18 mouse cellular contexts compared by ENCODE assay signal in genomic region chr10:40163914-40164313, GRCm38 (mm10). TPM values are rescaled to one million over a fixed set of nuclear protein-coding genes. Genes with fewer than 3 reads are reported as not detected.
DNase-seq lines count a peak whose midpoint lies in the region; ATAC-seq and TF ChIP-seq lines count a peak whose summit lies in the region.
"Had no signal": no experiment of that assay in that cellular context is flagged by ENCODE, and none has a peak within 500 bp of the region (broad histone marks: within the 10 kb centered on the region; RNA-seq: fewer than 3 reads in every experiment).

No protein-coding gene starts in this region.

- no peak overlapping the region; the same call in 1 of the 2 replicates for H3K27ac ChIP-seq in thymus, adult 2 months (ENCODE audit: control insufficient read depth, insufficient read depth, low read length)
- H3K27ac ChIP-seq in liver, postnatal 0 days (ENCODE audit: low read depth) = 0 out of 2 replicates have a peak overlapping the region, but pooled peaks have one; percentile 0
- H3K27ac ChIP-seq: embryonic facial prominence, embryonic 12.5 days; midbrain, embryonic 15.5 days; stomach, embryonic 15.5 days had no signal

- H3K36me3 ChIP-seq in thymus, adult 2 months (ENCODE audit: control insufficient read depth, insufficient read depth, low read length) = no peaks in the 10 kb centered on the region
- no peaks in the 10 kb centered on the region for H3K36me3 ChIP-seq in liver, postnatal 0 days (replicated peaks; ENCODE audit: insufficient read depth, low read length)
- H3K36me3 ChIP-seq: embryonic facial prominence, embryonic 12.5 days; midbrain, embryonic 15.5 days; stomach, embryonic 15.5 days had no signal

- peak overlapping the region; percentile 54 for H3K4me2 ChIP-seq in liver, postnatal 0 days (ENCODE audit: low read depth, low read length)
- H3K4me2 ChIP-seq: embryonic facial prominence, embryonic 12.5 days; midbrain, embryonic 15.5 days; stomach, embryonic 15.5 days had no signal

- DNase-seq in kidney, adult 11 months = peak; percentile 60
- DNase-seq in kidney, postnatal 10 days = no peak
- peak; percentile 14 for DNase-seq in thymus, postnatal 14 days
- DNase-seq in thymus, adult 2 months = no peak
- peak; percentile 51 to 55 for DNase-seq in kidney, postnatal 25 days
- DNase-seq in liver, postnatal 0 days = no peak
- DNase-seq in urinary bladder, postnatal 25 days (ENCODE audit: low spot score) = no peak
- DNase-seq: adrenal gland, postnatal 10 days; cerebellum, adult 9-10 months; gastrocnemius, postnatal 14 days; layer of hippocampus, adult 9-11 months; lung, embryonic 14.5 days; retina, postnatal 1 day had no signal

- TF ChIP-seq CTCF in thymus, adult 2 months (IDR thresholded peaks at IDR 0.05; ENCODE audit: borderline replicate concordance, control insufficient read depth, extremely low read depth, insufficient read depth, low read length, poor library complexity) = no peak
- no peak for TF ChIP-seq CTCF in liver, postnatal 0 days (IDR thresholded peaks at IDR 0.05; ENCODE audit: low read depth)

- no peaks in the 10 kb centered on the region for H3K27me3 ChIP-seq in thymus, adult 2 months (ENCODE audit: control insufficient read depth, insufficient read depth, low read length)
- no peaks in the 10 kb centered on the region for H3K27me3 ChIP-seq in liver, postnatal 0 days (ENCODE audit: insufficient read depth, low read length)
- H3K27me3 ChIP-seq: embryonic facial prominence, embryonic 12.5 days; midbrain, embryonic 15.5 days; stomach, embryonic 15.5 days had no signal

- no peak overlapping the region for H3K9ac ChIP-seq in liver, postnatal 0 days (replicated peaks)
- H3K9ac ChIP-seq: embryonic facial prominence, embryonic 12.5 days; lung, embryonic 14.5 days; midbrain, embryonic 15.5 days; stomach, embryonic 15.5 days had no signal

- H3K9me3 ChIP-seq in liver, postnatal 0 days (ENCODE audit: low read length) = no peaks in the 10 kb centered on the region
- H3K9me3 ChIP-seq: embryonic facial prominence, embryonic 12.5 days; midbrain, embryonic 15.5 days; stomach, embryonic 15.5 days had no signal

- WGBS in thymus, adult 2 months = 56% methylated on average over 13 of the region's 13 CpGs
- 56% methylated on average over 13 of the region's 13 CpGs for WGBS in liver, postnatal 0 days (ENCODE audit: insufficient replicate concordance)

- no peak for TF ChIP-seq POLR2A in thymus, adult 2 months (IDR thresholded peaks at IDR 0.05; ENCODE audit: control insufficient read depth, extremely low read depth, insufficient read depth, low read length, poor library complexity)

- no peak overlapping the region for H3K4me3 ChIP-seq in thymus, adult 2 months (ENCODE audit: control insufficient read depth, insufficient read depth, low read length)
- no peak overlapping the region for H3K4me3 ChIP-seq in liver, postnatal 0 days (ENCODE audit: low read depth, low read length)
- H3K4me3 ChIP-seq: embryonic facial prominence, embryonic 12.5 days; midbrain, embryonic 15.5 days; stomach, embryonic 15.5 days had no signal

- H3K4me1 ChIP-seq in thymus, adult 2 months (replicated peaks; ENCODE audit: control insufficient read depth, insufficient read depth, low read length) = peaks cover 32% of the 10 kb centered on the region
- H3K4me1 ChIP-seq in liver, postnatal 0 days (ENCODE audit: insufficient read depth) = peaks cover 10% of the 10 kb centered on the region
- H3K4me1 ChIP-seq: embryonic facial prominence, embryonic 12.5 days; midbrain, embryonic 15.5 days; stomach, embryonic 15.5 days had no signal

- TF ChIP-seq EP300 in liver, postnatal 0 days (IDR thresholded peaks at IDR 0.05; ENCODE audit: low read depth) = no peak

- ATAC-seq in liver, postnatal 0 days = peak; percentile 67
- no peak for ATAC-seq in erythroid progenitor cell, adult 5-6 weeks (replicated peaks; ENCODE audit: low FRiP score, poor library complexity, severe bottlenecking)
- ATAC-seq: forebrain, embryonic 14.5 days; midbrain, embryonic 15.5 days had no signal

RNA-seq across cellular contexts. Expression of gene Slc16a10, which starts 21.9 kb away (rescaled TPM):
- 45.4 and 50.0 TPM in 2 replicates for polyA plus RNA-seq in thymus, adult 2 months (2012; rRNA removed)
- 20.2 and 22.1 TPM in 2 replicates for polyA plus RNA-seq in liver, postnatal 0 days (2015; fragmentation: Nextera tagmentation; extraction: Ambion mirVana)
- total RNA-seq in erythroid progenitor cell, adult 5-6 weeks (2015; ENCODE audit: low replicate concordance) = 431 and 444 TPM in 2 replicates
- 329 and 368 TPM in 2 replicates for total RNA-seq in erythroid progenitor cell, adult 5-6 weeks (2017; ENCODE audit: low replicate concordance)

Comparison
In these comparisons a context has a peak if more than half of its experiments do, and no peak if none do; other contexts are left out.
1. DNase-seq: peak in kidney, adult 11 months (single experiment), thymus, postnatal 14 days (single experiment) and kidney, postnatal 25 days (2 of 2); none in kidney, postnatal 10 days (single experiment), thymus, adult 2 months (single experiment), liver, postnatal 0 days (single experiment) and urinary bladder, postnatal 25 days (single experiment).